Mouse (Mus musculus) brain, embryonic 18.5 days (tissue): ENCODE results near the gene Prdx2.

ENCODE experiments used
- DNase-seq: peaks from one replicate; pipeline ENCODE4 v3.0.0-alpha.2; 2012; ENCODE audit warnings: low read depth, low spot score

The Prdx2 gene

DNA sequence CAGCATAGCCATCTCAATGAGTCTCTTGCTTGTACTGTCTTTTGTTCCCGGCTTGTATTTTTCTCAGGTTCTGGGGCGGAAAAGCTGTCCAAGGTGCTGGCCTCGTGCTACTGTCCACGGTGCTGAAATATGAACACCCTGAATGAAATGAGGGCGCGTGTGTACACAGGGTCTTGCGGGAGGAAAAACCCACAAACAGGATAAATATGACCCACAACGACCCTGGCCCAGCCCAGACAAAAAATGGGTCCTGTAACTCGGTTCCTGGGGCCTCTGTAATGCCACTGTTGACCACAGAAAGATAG is 22.2 kb upstream of the Prdx2 start:
- DNase-seq: no peak

DNA sequence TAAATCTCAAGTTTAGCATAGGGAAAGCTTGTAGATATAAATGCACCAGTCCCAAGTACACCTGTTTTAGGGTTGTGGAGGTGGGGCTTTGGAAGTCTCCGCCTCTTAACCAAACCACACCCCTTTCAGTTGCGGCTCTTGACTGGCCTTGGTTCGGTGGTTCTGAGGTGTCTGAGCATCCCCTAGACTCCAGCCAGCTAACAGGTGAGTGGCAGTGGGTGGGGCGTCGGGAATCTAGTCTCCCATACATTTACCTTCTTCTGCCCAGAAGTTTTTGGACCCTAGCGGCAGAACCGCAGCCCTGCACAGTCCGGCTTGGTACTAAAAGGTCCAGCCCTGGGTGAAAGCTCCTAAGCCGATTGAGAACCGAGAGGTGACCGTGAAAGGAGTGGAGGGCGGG is 19.6 kb upstream of the Prdx2 start:
- DNase-seq: no peak

DNA sequence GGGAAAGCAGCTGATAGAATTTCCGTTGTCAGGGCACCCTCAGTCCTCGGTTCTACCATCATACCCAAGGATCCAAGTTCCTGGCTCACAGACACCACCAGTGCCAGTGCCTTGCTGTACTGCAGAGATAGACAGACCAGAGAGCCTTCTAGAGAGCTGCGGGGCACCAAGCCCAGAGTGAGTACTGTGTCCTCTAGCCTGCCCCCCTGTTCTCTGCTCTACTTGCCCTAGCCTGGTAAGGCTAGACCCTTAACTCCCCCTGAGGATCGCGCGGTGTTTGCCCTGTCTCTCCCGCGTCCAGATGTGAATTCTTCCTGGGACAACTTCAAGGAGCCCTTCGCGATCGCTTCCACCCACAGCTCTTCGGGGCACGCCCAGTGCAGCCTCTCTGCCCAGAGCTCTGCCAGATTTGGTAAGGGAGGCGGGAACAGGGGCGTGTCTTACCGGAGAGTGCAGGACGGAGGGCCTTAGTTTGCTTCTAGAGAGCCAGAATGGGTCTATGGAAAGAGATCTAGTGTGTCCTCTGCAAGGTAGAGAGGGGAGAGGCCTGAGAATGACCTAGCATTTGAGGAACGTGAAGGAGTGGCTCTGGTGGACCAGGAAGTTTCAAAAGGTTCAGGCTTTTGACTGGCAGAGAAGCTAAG is 16.7 kb upstream of the Prdx2 start:
- DNase-seq: no peak

DNA sequence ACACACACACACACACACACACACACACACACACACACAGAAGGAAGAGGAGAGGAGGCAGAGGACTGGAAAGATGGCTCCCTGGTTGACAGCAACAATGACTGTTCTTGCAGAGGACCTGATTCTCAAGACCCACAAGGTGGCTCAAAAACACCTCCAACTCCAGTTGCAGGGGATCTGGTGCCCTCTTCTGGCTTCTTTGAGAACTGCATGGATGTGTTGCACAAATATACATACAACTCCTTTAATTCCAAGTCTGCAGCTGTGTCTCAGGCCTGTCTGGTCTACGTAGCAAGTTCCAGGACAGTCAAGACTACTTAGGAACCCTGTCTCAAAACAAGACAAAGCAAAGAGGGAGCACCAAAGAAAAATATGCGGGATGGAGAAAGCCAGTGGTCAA is 12.6 kb upstream of the Prdx2 start:
- DNase-seq: no peak

DNA sequence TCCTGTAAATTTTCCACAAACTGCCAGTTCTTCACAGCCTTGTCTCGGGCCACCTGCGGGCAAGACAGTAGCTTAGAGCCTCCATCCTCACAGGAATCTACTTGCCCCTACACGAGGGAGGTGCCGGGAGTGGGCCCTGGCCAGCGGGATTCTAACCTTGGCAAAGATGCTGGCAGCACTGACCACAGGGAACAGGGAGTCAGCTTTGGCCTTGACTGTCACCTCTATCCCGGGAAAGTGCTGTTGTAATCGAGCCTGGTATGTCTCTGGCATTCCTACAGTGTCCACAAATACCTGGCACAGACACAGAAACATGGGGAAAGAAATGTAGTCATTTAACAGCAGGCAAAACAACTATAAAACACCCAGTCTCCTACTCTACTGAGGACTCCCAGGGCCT is 9.6 kb upstream of the Prdx2 start:
- no peak for DNase-seq

DNA sequence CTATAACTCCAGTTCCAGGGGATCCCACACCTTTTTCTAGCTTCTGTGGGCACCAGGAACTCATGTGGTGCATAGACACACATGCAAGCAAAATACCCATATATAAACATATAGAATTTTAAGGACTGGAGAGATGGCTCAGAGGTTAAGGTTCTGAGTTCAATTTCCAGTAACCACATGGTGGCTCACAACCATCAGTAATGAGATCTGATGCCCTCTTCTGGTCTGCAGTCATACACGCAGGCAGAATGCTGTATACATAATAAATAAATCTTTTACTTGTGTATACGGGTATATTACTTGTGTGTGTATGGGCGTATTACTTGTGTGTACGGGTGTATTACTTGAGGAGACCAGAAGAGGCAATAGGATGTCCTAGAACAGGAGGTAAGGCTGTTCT is 5.4 kb upstream of the Prdx2 start:
- DNase-seq: no peak

DNA sequence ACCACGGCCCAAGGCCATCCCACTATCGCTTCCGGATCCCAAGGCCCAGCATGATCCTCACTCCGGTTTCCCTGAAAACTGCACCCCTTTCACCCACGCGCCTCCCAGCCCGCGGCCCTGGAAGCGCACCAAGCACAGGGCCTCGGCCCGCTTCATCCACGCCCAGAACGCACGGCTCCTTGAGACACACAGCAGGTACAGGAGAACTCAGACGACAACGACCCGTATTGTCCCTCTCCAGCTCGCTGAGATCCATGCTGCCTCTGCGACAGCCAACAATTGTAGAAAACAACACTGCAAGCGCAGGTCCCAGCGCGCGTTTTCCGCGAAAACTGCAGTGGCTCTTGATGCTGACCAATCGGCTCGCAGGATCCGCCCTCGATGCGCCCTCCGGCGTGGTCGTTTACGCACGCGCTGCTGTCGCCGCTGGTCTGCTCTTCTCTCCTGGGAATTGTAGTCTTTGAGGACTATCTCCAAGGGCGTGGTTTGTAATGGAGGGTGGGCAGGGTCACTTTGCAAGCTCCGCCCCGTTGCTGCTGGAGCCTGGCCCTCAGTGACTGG is 3.6 kb upstream of the Prdx2 start:
- DNase-seq: peak; percentile 93

DNA sequence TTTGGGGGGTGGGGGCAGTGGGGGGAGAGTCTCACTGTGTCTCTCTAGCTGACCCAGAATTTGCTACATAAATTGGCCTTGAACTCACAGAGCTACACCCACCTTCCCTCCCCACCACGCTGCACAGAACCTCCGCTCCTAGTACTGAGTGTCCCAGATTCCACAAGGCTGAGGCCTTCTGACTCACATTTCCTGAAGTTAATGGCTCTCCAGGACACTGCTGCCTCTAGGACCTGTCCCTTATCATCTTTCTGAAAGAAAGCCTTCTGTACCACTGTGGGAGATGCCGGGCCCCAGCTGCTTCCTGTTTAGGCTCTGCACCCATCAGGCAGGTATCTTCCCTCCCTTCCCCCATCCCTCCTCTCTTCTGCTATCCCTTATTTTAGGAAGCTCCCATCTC is 2.8 kb upstream of the Prdx2 start:
- no peak for DNase-seq

DNA sequence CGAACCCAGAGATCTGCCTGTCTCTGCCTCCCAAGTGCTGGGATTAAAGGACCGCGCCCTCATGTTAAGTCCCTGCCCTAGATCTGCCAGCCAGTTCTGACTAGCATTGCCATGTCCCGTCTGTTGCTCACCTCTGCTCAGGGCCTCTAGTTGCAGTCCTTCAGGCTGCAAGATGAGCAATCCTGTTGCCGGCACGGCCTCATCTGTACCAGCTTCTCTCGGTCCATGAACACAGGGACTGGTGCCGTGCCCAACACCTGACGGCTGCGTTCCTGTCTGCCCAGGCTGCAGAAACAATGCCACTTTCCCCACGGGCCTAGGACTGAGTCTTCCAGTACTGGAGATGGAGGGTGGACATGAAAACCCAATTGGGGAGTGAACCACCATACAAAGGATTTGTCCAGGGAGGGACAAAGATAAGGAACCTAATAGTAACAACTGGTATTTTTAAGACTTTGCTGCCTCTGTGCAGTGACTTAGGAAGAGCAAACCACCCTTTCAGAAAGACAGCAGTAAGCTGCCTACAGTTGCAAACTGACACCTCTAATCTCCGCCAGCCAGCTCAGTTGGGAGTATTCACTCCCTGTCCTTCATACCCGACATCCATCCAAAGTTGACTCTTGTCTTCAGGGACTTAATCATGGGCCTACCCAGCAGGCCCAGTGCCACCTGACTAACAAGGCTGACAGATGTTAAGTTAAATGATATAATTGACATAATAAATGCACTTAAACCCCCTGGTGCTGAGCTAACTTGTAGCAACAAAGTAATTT is 1.7 kb upstream of the Prdx2 start:
- no peak for DNase-seq

DNA sequence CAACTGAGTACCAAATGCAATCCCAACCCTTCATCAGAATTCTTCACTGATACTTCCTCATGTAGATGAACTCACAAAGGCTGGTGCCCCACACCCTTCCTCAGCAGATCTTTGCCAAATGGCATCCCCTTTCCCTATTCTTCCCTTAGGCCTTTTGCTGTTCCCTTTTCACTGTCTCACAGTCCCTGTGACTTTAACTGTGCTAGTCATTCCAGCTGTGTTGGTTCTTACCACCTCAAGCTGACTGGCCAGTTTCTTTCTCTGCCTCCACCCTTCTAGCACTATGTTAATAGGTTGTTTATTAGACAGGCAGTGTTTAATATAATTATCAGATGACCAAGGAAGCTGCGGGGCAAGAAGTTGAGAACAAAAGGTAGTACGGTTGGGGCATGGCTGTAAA is 737 bp upstream of the Prdx2 start:
- DNase-seq: no peak

DNA sequence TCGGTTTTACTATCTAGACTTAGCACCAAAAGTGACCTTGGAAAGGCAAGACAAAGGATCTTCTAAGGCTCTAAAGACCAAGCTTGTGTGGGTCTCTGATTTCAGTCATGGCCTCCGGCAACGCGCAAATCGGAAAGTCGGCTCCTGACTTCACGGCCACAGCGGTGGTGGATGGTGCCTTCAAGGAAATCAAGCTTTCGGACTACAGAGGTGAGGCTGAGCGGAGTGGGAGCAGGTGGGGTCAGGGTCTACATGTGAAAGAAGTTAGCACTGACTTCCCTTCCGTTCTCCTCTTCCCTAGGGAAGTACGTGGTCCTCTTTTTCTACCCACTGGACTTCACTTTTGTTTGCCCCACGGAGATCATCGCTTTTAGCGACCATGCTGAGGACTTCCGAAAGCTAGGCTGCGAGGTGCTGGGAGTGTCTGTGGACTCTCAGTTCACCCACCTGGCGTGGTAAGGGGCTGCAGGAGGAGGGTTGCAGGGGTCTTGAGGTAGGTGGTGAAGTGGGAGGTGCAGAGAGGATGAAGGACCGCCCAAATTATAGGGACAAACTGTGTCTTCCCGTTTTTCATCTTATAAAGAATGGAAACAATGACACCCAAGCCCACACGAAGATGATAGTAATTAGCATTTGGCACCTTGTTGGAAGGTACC is 876 bp downstream of the Prdx2 start:
- DNase-seq: no peak

DNA sequence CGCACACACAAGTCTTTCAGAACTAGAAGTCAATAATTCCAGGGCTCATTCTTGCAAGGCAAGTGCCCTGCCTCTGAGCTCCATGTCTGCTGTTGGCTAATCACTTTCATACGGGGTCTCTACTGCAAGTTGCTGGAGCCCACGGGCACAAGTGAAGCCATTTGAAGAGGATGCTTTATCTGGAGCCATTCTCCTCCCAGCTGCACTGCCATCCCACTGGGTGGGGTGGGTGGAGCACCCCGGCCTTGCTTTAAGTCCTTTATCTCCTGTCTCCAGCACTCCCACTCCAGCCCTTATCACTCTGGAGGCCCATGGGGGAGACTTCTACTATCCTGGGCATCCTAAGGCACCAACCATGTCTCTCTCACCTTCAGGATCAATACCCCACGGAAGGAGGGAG is 1.5 kb downstream of the Prdx2 start:
- no peak for DNase-seq

DNA sequence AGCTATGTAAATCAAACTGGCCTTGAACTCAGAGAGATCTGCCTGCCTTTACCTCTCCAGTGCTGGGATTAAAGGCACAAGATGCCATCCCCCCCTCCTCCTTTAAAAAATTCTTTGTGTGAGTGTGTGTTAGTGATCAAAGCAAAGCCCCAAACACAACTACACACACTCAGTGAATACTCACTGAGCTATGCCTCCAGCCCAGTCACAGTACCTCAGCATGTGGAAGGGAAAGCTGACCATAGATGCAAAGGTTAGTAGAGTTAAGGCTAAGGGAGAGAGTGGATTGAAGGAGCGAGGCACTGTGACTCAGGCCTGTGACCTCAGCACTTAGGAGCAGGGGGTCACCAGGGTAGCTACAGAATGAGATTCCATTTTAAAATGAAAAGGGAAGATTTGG is 3.7 kb downstream of the Prdx2 start:
- no peak for DNase-seq

DNA sequence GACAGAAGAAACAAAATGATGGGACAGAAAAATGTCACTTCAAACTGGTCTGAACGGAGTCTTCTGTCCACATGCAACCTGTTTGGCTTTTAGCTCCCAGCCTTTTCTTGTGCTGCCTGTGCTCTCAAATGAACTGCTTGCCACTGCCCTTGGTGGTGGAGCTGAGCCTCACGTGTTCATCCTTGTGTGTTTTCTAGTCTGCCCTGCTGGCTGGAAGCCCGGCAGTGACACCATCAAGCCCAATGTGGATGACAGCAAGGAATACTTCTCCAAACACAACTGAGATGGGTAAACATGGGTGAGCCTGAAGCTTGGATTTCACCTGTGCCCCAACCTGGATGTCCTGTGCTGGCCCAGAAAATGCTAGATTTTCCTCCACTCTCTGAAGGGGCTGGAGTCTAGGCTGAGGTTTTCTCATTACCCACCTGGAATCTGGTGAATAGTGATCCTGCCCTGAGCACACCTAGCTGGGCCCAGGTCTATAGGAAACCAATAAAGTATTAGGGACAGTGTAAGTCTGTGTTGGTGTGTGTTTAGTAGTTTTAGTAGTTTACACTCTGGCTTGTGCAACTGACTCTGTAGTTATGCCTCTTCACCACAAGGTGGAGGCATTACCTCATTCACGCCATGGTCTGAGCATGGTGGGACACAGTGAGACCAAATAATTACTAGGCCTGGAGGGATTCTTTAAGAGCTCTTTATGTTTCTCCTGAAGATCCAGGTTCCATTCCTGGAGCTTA is 4.6 kb downstream of the Prdx2 start:
- no peak for DNase-seq

DNA sequence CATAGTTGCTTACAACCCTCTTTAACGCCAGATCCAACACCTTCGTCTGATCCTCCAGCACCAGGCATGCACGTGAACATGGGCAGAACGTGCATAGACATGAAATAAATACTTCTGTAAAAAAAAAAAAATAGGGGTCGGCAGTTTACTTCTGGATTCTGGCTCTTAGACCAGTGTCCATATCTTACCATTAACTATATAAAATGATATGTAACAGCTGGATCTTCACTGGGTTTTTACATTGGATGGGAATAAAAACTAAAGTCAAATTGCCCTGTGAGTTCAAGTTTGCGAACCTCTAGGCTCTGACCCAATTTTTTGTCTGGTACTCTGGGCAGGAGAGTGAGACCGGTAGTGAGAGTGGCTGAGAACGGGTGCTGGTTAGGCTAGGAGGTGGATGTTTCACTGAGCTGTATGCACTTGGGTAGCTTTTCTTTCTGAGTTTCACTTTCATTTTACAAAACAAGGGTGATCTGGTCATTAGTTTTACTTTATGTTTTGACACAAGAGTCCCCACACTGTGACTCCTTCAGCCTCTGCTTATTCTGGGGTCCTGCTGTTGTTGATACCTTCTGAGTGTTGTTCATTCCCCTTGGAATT is 5.3 kb downstream of the Prdx2 start:
- no peak for DNase-seq

DNA sequence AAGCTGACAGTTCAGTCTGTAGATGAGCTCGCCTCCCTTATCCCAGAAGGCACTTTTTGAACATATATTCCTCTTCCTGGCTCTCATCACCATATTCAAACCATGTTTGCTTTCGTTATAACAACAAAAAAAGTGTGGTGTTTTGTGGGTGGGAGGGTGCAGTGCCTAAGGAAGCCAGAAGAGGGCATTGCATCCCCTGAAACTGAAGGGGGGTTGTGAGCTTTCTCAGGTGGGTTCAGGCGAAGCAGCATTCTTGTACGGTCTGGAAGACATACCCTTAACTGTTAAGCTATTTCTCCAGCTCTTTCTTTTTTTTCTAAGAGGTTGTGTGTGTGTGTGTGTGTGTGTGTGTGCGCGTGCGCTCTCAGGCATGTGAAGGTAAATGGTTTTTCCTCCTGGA is 6.0 kb downstream of the Prdx2 start:
- DNase-seq: no peak

DNA sequence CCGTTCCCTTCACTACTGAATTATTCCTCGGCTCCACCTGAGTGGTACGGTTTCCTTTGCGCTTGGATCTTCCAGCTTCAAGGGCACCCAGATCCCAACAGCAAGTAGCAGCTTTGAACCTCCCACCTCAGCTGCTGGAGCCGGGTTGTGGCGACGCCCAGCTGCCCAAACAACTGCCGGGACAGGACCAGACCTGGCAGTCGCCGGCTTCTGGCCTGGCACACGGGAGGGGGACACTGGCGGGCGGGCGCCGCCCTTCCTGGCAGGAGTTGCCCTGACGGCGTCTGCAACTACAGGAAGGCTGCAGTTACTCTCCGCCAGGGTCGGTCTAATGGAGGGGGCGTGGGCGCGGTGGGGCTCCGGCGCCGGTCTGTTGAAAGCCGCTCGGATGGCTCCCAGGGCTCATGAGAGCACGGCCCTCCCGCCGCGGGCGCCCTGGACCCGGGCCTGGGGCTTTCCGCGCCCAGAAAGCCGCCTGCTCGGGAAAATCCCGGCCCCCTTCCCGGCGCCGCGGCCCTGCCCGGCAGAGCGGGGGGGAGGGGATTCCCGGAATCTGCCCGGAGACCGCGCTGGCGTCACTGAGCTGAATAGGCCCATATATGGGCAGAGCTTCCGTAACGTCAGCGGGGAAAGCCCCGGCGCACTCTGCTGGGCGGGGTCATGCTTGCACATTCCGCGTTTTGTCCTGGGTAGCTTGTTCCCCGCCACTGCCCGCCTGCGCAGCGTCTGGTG is 6.8 kb downstream of the Prdx2 start:
- peak; percentile 73 for DNase-seq

DNA sequence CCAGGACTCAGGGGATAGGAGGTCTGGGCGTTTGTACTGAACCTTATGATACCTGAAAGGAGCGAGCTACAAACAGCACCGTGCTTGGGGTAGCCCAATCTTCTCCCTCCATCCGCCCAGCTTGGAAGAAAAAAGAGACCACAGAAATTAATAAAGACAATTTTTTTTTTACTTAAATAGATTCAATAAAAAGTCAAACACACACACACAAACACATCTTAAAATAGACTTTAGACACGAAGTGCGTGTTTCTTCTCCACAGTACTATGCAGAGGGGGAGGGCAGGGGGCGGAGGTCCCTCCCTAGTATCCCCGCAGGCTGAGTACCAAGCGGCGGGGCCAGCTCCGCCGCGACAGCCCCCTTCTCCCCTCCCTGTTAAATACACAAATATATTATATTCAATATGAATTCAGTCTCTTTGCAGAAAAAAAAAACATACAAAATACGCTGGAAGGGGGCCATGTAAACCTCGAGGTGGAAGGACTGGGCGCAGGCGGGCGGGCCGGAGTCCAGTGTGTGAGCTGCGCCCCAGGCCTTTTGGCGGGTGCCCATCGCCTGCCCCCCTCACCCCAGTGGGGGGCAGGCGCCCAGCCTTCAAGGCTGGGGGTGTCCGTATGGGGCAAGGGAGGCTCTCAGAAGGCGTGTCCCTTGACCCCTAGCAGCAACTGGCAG is 7.5 kb downstream of the Prdx2 start:
- no peak for DNase-seq

DNA sequence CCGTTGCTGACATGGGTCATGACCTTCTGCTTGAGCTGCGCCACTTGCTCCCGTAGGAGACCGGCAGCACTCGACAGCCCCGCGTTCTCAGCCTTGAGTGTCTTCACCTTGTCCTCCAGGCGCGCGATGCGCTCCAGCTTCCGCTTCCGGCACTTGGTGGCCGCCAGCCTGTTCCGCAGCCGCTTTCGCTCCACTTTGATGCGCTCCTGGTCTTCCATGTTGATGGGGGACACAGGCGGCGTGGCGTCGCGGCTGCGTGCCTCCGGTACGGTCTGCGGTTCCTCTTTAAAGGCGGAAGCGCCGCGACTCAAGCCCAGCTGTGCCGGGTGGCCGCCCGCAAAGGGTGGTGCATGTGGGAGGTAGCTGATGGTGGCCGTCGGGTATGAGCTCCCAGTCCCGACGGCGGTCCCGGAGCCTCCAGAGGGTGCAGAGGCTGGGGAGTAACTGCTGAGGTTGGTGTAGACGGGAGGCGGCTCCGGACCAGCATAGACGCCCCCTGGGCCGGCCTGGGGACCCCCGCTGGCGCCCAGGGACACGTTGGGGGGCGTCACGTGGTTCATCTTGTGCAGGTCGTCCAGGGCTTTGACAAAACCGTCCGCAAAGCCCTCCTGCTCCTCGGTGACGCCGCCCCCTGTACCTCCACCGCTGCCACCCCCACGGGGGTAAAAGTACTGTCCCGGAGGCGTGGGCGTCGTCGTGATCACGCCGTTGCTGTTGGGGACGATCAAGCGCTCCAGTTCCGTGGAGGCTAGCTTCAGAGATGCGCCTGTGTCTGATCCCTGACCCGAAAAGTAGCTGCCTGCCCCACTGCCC is 8.3 kb downstream of the Prdx2 start:
- DNase-seq: no peak
